Mouse (Mus musculus): ENCODE data around the gene Fance. TPM values are rescaled to one million over a fixed set of nuclear protein-coding genes. Genes with fewer than 3 reads are reported as not detected.
A peak's percentile ranks its signal among the peaks of the same experiment; 100 is the strongest.

Fance gene
- polyA plus RNA-seq, 1 experiment: 56.8 TPM

- 0 out of 2 replicates have a peak, but pooled peaks have one; percentile 23 for TF ChIP-seq EP300 (IDR thresholded peaks at IDR 0.05; ENCODE audit: insufficient read depth, low read depth, low read length)
- no peak for TF ChIP-seq POLR2A (IDR thresholded peaks at IDR 0.05; ENCODE audit: insufficient read depth, low read length)
- peak; percentile 92 for TF ChIP-seq CTCF (IDR thresholded peaks at IDR 0.05; ENCODE audit: low read depth, low read length)
- H3K4me1 ChIP-seq (ENCODE audit: control insufficient read depth, insufficient read depth, low read length): no peaks in the 10 kb centered on the region
These were observed 55.1 kb downstream of the Fance start for GRCm38 (mm10) chr17:28368449-28368848.

GRCm38 (mm10) chr17:28369056-28369455, 55.7 kb downstream of the Fance start:
- Histone ChIP-seq H3K27ac (ENCODE audit: insufficient read depth, low read length) (no peak overlapping the region), H3K36me3 (ENCODE audit: control insufficient read depth, insufficient read depth, low read length, poor library complexity, severe bottlenecking) (no peaks in the 10 kb centered on the region), H3K9ac (ENCODE audit: low read depth, poor library complexity, severe bottlenecking) (no peak overlapping the region), H3K4me3 (ENCODE audit: low read depth, low read length) (no peak overlapping the region), H3K4me1 (ENCODE audit: control insufficient read depth, insufficient read depth, low read length) (no peaks in the 10 kb centered on the region), H3K27me3 (ENCODE audit: control insufficient read depth, insufficient read depth, low read length, poor library complexity, severe bottlenecking) (0 out of 2 replicates have a peak, but pooled peaks cover 6% of the 10 kb centered on the region), H3K9me3 (replicated peaks; ENCODE audit: control insufficient read depth, insufficient read depth, low read length, poor library complexity, severe bottlenecking) (no peaks in the 10 kb centered on the region)
- TF ChIP-seq EP300 (IDR thresholded peaks at IDR 0.05; ENCODE audit: insufficient read depth, low read depth, low read length) (no peak), POLR2A (IDR thresholded peaks at IDR 0.05; ENCODE audit: insufficient read depth, low read length) (no peak), CTCF (IDR thresholded peaks at IDR 0.05; ENCODE audit: low read depth, low read length) (no peak)

More at GRCm38 (mm10) chr17:28368449-28368848, 55.1 kb downstream of the Fance start:
- 0 out of 2 replicates have a peak, but pooled peaks cover 6% of the 10 kb centered on the region for H3K27me3 ChIP-seq (ENCODE audit: control insufficient read depth, insufficient read depth, low read length, poor library complexity, severe bottlenecking)
- no peak overlapping the region for H3K27ac ChIP-seq (ENCODE audit: insufficient read depth, low read length)
- H3K36me3 ChIP-seq (ENCODE audit: control insufficient read depth, insufficient read depth, low read length, poor library complexity, severe bottlenecking): no peaks in the 10 kb centered on the region
- no peak overlapping the region for H3K9ac ChIP-seq (ENCODE audit: low read depth, poor library complexity, severe bottlenecking)
- H3K4me3 ChIP-seq (ENCODE audit: low read depth, low read length): no peak overlapping the region
- H3K9me3 ChIP-seq (replicated peaks; ENCODE audit: control insufficient read depth, insufficient read depth, low read length, poor library complexity, severe bottlenecking): no peaks in the 10 kb centered on the region

- H3K4me3 ChIP-seq (ENCODE audit: low read depth, low read length): no peak overlapping the region
- peaks cover 2% of the 10 kb centered on the region for H3K4me1 ChIP-seq (ENCODE audit: control insufficient read depth, insufficient read depth, low read length)
- no peak for TF ChIP-seq CTCF (IDR thresholded peaks at IDR 0.05; ENCODE audit: low read depth, low read length)
- no peak for TF ChIP-seq POLR2A (IDR thresholded peaks at IDR 0.05; ENCODE audit: insufficient read depth, low read length)
- no peak for TF ChIP-seq EP300 (IDR thresholded peaks at IDR 0.05; ENCODE audit: insufficient read depth, low read depth, low read length)
- no peaks in the 10 kb centered on the region for H3K9me3 ChIP-seq (replicated peaks; ENCODE audit: control insufficient read depth, insufficient read depth, low read length, poor library complexity, severe bottlenecking)
- H3K36me3 ChIP-seq (ENCODE audit: control insufficient read depth, insufficient read depth, low read length, poor library complexity, severe bottlenecking): no peaks in the 10 kb centered on the region
- H3K27me3 ChIP-seq (ENCODE audit: control insufficient read depth, insufficient read depth, low read length, poor library complexity, severe bottlenecking): no peaks in the 10 kb centered on the region
- no peak overlapping the region for H3K9ac ChIP-seq (ENCODE audit: low read depth, poor library complexity, severe bottlenecking)
- no peak overlapping the region for H3K27ac ChIP-seq (ENCODE audit: insufficient read depth, low read length)
These were observed 58.0 kb downstream of the Fance start for GRCm38 (mm10) chr17:28371286-28371685.

- TF ChIP-seq EP300 (IDR thresholded peaks at IDR 0.05; ENCODE audit: insufficient read depth, low read depth, low read length) (no peak), CTCF (IDR thresholded peaks at IDR 0.05; ENCODE audit: low read depth, low read length) (no peak), POLR2A (IDR thresholded peaks at IDR 0.05; ENCODE audit: insufficient read depth, low read length) (no peak)
- Histone ChIP-seq H3K9me3 (replicated peaks; ENCODE audit: control insufficient read depth, insufficient read depth, low read length, poor library complexity, severe bottlenecking) (no peaks in the 10 kb centered on the region), H3K4me1 (ENCODE audit: control insufficient read depth, insufficient read depth, low read length) (peaks cover 2% of the 10 kb centered on the region), H3K27me3 (ENCODE audit: control insufficient read depth, insufficient read depth, low read length, poor library complexity, severe bottlenecking) (no peaks in the 10 kb centered on the region), H3K27ac (ENCODE audit: insufficient read depth, low read length) (no peak overlapping the region), H3K4me3 (ENCODE audit: low read depth, low read length) (no peak overlapping the region), H3K36me3 (ENCODE audit: control insufficient read depth, insufficient read depth, low read length, poor library complexity, severe bottlenecking) (no peaks in the 10 kb centered on the region), H3K9ac (ENCODE audit: low read depth, poor library complexity, severe bottlenecking) (no peak overlapping the region)
These were observed 58.6 kb downstream of the Fance start for GRCm38 (mm10) chr17:28371941-28372340.

- Histone ChIP-seq H3K9me3 (replicated peaks; ENCODE audit: control insufficient read depth, insufficient read depth, low read length, poor library complexity, severe bottlenecking) (no peaks in the 10 kb centered on the region), H3K27ac (ENCODE audit: insufficient read depth, low read length) (no peak overlapping the region), H3K4me1 (ENCODE audit: control insufficient read depth, insufficient read depth, low read length) (peaks cover 2% of the 10 kb centered on the region), H3K9ac (ENCODE audit: low read depth, poor library complexity, severe bottlenecking) (no peak overlapping the region), H3K36me3 (ENCODE audit: control insufficient read depth, insufficient read depth, low read length, poor library complexity, severe bottlenecking) (no peaks in the 10 kb centered on the region), H3K27me3 (ENCODE audit: control insufficient read depth, insufficient read depth, low read length, poor library complexity, severe bottlenecking) (no peaks in the 10 kb centered on the region), H3K4me3 (ENCODE audit: low read depth, low read length) (peak overlapping the region; percentile 31)
- TF ChIP-seq POLR2A (IDR thresholded peaks at IDR 0.05; ENCODE audit: insufficient read depth, low read length) (no peak), EP300 (IDR thresholded peaks at IDR 0.05; ENCODE audit: insufficient read depth, low read depth, low read length) (no peak), CTCF (IDR thresholded peaks at IDR 0.05; ENCODE audit: low read depth, low read length) (peak; percentile 97)
These were observed 60.5 kb downstream of the Fance start for GRCm38 (mm10) chr17:28373821-28374220.

GRCm38 (mm10) chr17:28374494-28374893, 61.2 kb downstream of the Fance start:
- Histone ChIP-seq H3K27ac (ENCODE audit: insufficient read depth, low read length) (no peak overlapping the region), H3K4me3 (ENCODE audit: low read depth, low read length) (0 out of 2 replicates have a peak overlapping the region, but pooled peaks have one; percentile 12), H3K9ac (ENCODE audit: low read depth, poor library complexity, severe bottlenecking) (no peak overlapping the region), H3K27me3 (ENCODE audit: control insufficient read depth, insufficient read depth, low read length, poor library complexity, severe bottlenecking) (no peaks in the 10 kb centered on the region), H3K4me1 (ENCODE audit: control insufficient read depth, insufficient read depth, low read length) (peaks cover 2% of the 10 kb centered on the region), H3K36me3 (ENCODE audit: control insufficient read depth, insufficient read depth, low read length, poor library complexity, severe bottlenecking) (no peaks in the 10 kb centered on the region), H3K9me3 (replicated peaks; ENCODE audit: control insufficient read depth, insufficient read depth, low read length, poor library complexity, severe bottlenecking) (no peaks in the 10 kb centered on the region)
- no peak for TF ChIP-seq POLR2A (IDR thresholded peaks at IDR 0.05; ENCODE audit: insufficient read depth, low read length)
- TF ChIP-seq CTCF (IDR thresholded peaks at IDR 0.05; ENCODE audit: low read depth, low read length): no peak
- TF ChIP-seq EP300 (IDR thresholded peaks at IDR 0.05; ENCODE audit: insufficient read depth, low read depth, low read length): no peak

Measured in ES-Bruce4 (cell line).